Mouse (Mus musculus): ENCODE results near the gene Tmprss11f. TPM values are rescaled to one million over a fixed set of nuclear protein-coding genes. Genes with fewer than 3 reads are reported as not detected.

The Tmprss11f gene
- polyA plus RNA-seq, 1 experiment from 2014 or later: 0.03 TPM

DNA sequence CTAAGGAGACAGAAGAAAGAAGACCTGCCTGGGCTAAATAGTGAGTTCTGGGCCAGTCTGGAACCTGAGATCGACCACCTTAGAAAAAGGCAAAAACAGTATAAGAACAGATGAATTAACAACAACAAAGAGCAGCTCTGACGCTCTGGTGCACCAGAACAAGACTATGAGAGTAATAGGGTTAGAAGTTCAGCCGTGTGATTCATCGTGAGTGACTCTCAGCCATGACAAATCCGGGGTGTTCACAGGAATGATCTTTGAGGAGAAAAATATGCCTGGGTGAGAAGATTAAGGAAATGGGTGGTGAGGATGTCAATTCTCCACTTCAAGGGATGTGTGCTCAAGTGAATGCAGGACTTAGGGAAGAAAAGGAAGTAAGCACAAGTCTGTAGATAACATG is 120.7 kb downstream of the Tmprss11f start:
- no peaks in the 10 kb centered on the region for H3K4me1 ChIP-seq (replicated peaks; ENCODE audit: insufficient read depth, low read length)
- no peak for DNase-seq (ENCODE audit: low spot score)

DNA sequence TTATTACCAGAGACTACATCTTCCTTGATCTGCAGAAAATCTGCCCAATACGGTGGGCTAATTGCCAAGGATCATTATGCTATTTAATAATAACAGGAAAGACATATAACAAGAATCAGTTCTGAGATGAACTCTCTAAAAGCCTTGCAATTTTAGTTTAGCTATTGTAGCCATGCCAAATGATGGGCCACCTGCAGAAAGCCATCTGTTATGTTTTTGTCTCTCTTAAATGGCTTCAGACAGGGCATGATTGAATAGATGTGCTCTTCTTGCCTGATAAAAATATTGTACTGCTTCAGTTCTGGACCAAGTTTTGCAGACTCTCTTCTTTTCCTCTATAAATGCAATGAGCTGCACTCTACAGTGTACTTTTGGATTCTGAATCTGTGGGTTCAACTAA is 138.8 kb downstream of the Tmprss11f start:
- 64% methylated on average over 1 of the region's 1 CpGs for WGBS
- Histone ChIP-seq H3K27me3 (ENCODE audit: insufficient read depth, low read length) (no peaks in the 10 kb centered on the region), H3K36me3 (ENCODE audit: insufficient read depth, low read length) (no peaks in the 10 kb centered on the region), H3K4me2 (ENCODE audit: low read length) (no peak overlapping the region), H3K9me3 (replicated peaks; ENCODE audit: low read length) (no peaks in the 10 kb centered on the region), H3K27ac (no peak overlapping the region), H3K9ac (ENCODE audit: low read depth, low read length) (no peak overlapping the region), H3K4me3 (replicated peaks; ENCODE audit: low read depth, low read length) (no peak overlapping the region), H3K4me1 (replicated peaks; ENCODE audit: insufficient read depth, low read length) (no peaks in the 10 kb centered on the region)
- no peak for TF ChIP-seq CTCF (IDR thresholded peaks at IDR 0.05; ENCODE audit: low read depth)
- DNase-seq (ENCODE audit: low spot score) (no peak), ATAC-seq (replicated peaks; ENCODE audit: low FRiP score, low read depth) (no peak)

More for the DNA sequence above, 120.7 kb downstream of the Tmprss11f start:
- Histone ChIP-seq H3K27me3 (ENCODE audit: insufficient read depth, low read length) (no peaks in the 10 kb centered on the region), H3K4me2 (ENCODE audit: low read length) (no peak overlapping the region), H3K36me3 (ENCODE audit: insufficient read depth, low read length) (no peaks in the 10 kb centered on the region), H3K4me3 (replicated peaks; ENCODE audit: low read depth, low read length) (no peak overlapping the region), H3K27ac (no peak overlapping the region), H3K9me3 (replicated peaks; ENCODE audit: low read length) (no peaks in the 10 kb centered on the region), H3K9ac (ENCODE audit: low read depth, low read length) (no peak overlapping the region)
- no peak for TF ChIP-seq CTCF (IDR thresholded peaks at IDR 0.05; ENCODE audit: low read depth)
- 64% methylated on average over 5 of the region's 5 CpGs for WGBS
- ATAC-seq (replicated peaks; ENCODE audit: low FRiP score, low read depth): no peak

DNA sequence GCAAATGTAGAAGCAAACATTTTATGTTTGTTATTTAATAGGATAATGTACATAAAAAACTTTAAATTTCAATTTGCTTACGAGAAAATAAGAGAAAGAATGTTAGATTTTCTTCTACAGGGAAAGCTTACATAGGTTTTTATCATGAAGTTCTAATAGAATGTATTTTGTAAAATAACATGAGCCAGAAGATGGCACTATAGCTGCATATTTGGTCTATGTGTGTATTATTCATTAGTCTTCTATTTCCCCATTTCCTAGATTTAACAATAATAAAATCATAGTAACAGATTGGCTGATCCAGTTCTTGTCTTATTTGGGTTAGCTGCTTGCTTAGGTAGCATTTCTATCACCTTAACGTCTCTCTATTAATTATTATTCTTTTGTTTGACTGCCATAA is 149.7 kb downstream of the Tmprss11f start:
- DNase-seq (ENCODE audit: low spot score) (peak; percentile 39), ATAC-seq (replicated peaks; ENCODE audit: low FRiP score, low read depth) (no peak)
- no peaks in the 10 kb centered on the region for H3K4me1 ChIP-seq (replicated peaks; ENCODE audit: insufficient read depth, low read length)
- H3K9ac ChIP-seq (ENCODE audit: low read depth, low read length): no peak overlapping the region
- peak; percentile 57 for TF ChIP-seq CTCF (IDR thresholded peaks at IDR 0.05; ENCODE audit: low read depth)
- H3K4me3 ChIP-seq (replicated peaks; ENCODE audit: low read depth, low read length): no peak overlapping the region
- no peaks in the 10 kb centered on the region for H3K9me3 ChIP-seq (replicated peaks; ENCODE audit: low read length)
- no peaks in the 10 kb centered on the region for H3K27me3 ChIP-seq (ENCODE audit: insufficient read depth, low read length)
- WGBS: 74% methylated on average over 2 of the region's 2 CpGs
- H3K27ac ChIP-seq: no peak overlapping the region
- H3K36me3 ChIP-seq (ENCODE audit: insufficient read depth, low read length): no peaks in the 10 kb centered on the region
- H3K4me2 ChIP-seq (ENCODE audit: low read length): no peak overlapping the region

DNA sequence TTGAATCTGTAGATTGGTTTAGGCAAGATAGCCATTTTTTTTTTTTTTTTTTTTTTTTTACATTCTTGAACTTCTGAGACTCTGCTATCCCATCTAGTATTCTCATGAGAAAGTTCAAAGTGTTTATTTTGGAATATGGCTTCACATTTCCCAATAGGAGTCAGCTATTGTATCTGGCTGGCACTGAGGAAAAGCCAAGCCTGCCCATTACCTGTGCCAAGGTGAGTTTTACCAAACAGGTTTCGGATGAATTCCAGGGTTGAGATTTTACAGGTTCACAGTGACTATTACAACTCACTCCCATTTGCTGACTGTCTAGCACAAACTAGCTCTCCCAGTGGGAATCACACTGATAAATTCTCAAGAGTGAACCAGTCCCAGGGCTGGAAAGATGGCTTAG is 150.2 kb downstream of the Tmprss11f start:
- ATAC-seq (replicated peaks; ENCODE audit: low FRiP score, low read depth) (no peak), DNase-seq (ENCODE audit: low spot score) (no peak)
- H3K4me1 ChIP-seq (replicated peaks; ENCODE audit: insufficient read depth, low read length): no peaks in the 10 kb centered on the region
- no peaks in the 10 kb centered on the region for H3K9me3 ChIP-seq (replicated peaks; ENCODE audit: low read length)
- no peak overlapping the region for H3K4me3 ChIP-seq (replicated peaks; ENCODE audit: low read depth, low read length)
- WGBS: 70% methylated on average over 1 of the region's 1 CpGs
- H3K4me2 ChIP-seq (ENCODE audit: low read length): no peak overlapping the region
- no peaks in the 10 kb centered on the region for H3K27me3 ChIP-seq (ENCODE audit: insufficient read depth, low read length)
- TF ChIP-seq CTCF (IDR thresholded peaks at IDR 0.05; ENCODE audit: low read depth): no peak
- H3K9ac ChIP-seq (ENCODE audit: low read depth, low read length): no peak overlapping the region
- H3K36me3 ChIP-seq (ENCODE audit: insufficient read depth, low read length): no peaks in the 10 kb centered on the region
- no peak overlapping the region for H3K27ac ChIP-seq

DNA sequence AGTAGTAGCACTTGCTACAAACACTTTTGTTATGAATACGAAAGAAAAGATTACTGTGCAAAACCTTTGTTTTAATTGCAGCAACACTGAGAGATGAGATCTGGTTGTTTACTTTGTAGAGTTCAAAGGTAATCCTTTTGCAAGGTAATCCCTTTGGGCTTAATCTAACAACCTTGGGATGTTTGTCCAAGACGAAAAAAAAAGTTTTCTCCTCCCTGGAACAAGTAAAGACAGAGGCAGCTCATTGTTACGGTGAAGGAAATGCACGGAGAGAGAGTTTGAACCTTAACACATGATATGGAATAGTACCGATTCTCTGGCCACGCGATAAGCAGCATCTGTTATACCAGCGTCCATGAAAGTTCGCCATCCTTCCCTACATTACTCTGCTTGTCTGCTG is 158.4 kb downstream of the Tmprss11f start:
- H3K4me2 ChIP-seq (ENCODE audit: low read length): no peak overlapping the region
- H3K27ac ChIP-seq: no peak overlapping the region
- DNase-seq (ENCODE audit: low spot score): no peak
- ATAC-seq (replicated peaks; ENCODE audit: low FRiP score, low read depth): no peak
- no peak for TF ChIP-seq CTCF (IDR thresholded peaks at IDR 0.05; ENCODE audit: low read depth)
- no peaks in the 10 kb centered on the region for H3K9me3 ChIP-seq (replicated peaks; ENCODE audit: low read length)
- H3K4me3 ChIP-seq (replicated peaks; ENCODE audit: low read depth, low read length): no peak overlapping the region
- no peaks in the 10 kb centered on the region for H3K27me3 ChIP-seq (ENCODE audit: insufficient read depth, low read length)
- no peaks in the 10 kb centered on the region for H3K4me1 ChIP-seq (replicated peaks; ENCODE audit: insufficient read depth, low read length)
- no peaks in the 10 kb centered on the region for H3K36me3 ChIP-seq (ENCODE audit: insufficient read depth, low read length)
- H3K9ac ChIP-seq (ENCODE audit: low read depth, low read length): no peak overlapping the region
- WGBS: 71% methylated on average over 9 of the region's 9 CpGs

Other genes with a start within 250 kb of the Tmprss11f start
- 0.09 TPM in 1 of 2 replicates, not detected in the other for gene Tmprss11a, start 163.4 kb downstream of the Tmprss11f start, polyA plus RNA-seq (2015; fragmentation: Nextera tagmentation; extraction: Ambion mirVana)
- gene Tmprss11g, start 113.8 kb downstream of the Tmprss11f start, polyA plus RNA-seq (2015; fragmentation: Nextera tagmentation; extraction: Ambion mirVana): not detected in 2 replicates
- not detected in 2 replicates for gene Tmprss11b, start 43.9 kb upstream of the Tmprss11f start, polyA plus RNA-seq (2015; fragmentation: Nextera tagmentation; extraction: Ambion mirVana)
- gene Tmprss11e, start 113.4 kb upstream of the Tmprss11f start, polyA plus RNA-seq (2015; fragmentation: Nextera tagmentation; extraction: Ambion mirVana): 0.08 TPM in 1 of 2 replicates, not detected in the other
- 31.0 and 32.0 TPM in 2 replicates for gene Ythdc1, start 171.8 kb upstream of the Tmprss11f start, polyA plus RNA-seq (2015; fragmentation: Nextera tagmentation; extraction: Ambion mirVana)